Mouse (Mus musculus) embryonic stem cell, embryonic (primary cell): Measurements from ENCODE around the gene Anks1b.
"Not testable (repeated sequence)": the region's sequence is repeated elsewhere in the genome, so short reads cannot be mapped to it uniquely, and the experiment has no call there.

Source experiments
- CTCF ChIA-PET, 4 experiments: fragments of 300-600 bp in 2 of 4; fragments of 350-600 bp in 2 of 4; sonication (Branson Sonifier 250); formaldehyde crosslinking; loops; one replicate each; lab custom pipeline; 2022; ENCODE audit warnings: inconsistent platforms in 2 of 4; lab: Charles Lee
- POLR2A ChIA-PET, 4 experiments: fragments of 300-600 bp in 2 of 4; fragments of 350-600 bp in 2 of 4; sonication (Branson Sonifier 250); formaldehyde crosslinking; loops; one replicate each; lab custom pipeline; 2022; ENCODE audit warnings: antibody characterized with exemption in 4 of 4, inconsistent platforms in 1 of 4; lab: Charles Lee

Gene Anks1b

DNA sequence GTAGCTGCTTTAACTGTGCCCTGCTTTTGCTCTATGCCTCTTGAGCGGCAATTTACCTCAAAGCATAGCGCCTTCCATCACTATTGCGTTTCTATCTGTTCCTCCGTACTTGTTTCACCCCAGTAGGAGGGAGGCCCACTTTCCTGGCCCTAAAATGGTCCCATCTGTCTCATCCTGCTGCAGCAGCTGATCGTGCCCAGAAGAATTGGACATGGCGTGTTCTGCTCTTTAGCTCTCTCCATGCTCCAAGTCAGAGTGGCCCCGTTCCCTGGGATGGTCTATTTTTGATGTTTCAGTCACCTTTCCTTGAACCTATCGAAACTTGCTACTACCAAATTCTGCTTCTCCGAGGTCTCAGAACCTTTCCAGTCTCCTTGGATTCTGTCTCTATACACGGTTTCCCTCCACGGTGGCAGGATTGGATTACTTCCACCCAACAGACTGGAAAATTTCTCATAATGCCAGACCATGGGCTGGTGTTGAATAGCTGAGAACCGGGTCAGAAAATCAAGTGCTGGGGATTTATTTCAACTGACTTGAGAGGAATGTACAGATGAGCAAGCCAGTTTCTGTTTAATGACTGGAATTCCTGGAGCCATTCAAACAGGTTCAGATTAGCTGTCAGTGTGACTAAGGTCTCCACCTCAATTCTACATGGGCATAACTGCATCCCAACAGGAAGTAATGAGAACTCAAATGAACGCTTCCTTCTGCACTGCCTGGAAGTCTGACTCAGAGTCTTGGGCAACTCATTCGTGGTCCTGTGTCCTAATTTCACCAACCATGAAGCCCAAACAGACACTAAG lies 726.6 kb downstream of the Anks1b start:
- POLR2A ChIA-PET: no interaction called here
- CTCF ChIA-PET: no interaction called here

DNA sequence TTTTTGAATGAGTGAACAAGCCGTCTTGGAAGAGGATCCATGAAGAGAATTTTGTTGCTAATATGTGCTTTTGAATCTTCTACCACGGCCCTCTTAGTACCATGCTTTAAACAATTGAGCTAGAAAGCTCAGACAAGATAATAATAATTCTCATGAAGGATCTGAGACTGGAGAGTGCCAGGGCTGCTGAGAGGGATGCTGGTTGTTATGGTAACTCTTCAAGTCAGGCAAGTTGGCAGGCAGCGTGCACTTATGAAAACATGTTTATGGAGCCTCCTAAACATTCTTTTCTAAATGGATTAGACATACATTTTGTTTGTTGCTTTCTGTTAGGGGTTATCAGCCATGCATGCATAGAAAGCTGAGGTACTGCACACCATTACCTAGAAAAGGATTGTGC lies 734.3 kb downstream of the Anks1b start:
- CTCF ChIA-PET: no interaction called here
- POLR2A ChIA-PET: no interaction called here

DNA sequence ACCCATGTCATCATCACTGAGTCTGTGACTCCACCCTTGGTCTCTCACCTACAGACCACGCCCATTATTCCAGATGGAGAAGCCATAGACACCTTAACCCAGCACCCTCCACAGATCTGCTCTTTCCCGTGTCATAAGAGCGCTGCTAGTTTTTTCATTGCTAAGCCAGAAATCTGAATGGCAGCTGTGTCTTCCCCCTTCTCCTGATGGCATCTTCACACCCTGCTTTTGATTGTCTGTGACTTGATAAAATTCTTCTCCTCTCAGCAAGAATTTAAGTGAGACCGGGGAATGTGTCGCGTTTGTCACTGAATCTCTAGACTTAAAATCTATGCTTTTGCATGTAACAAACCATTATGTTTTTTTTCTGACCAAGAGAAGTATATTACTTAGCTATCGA lies 736.1 kb downstream of the Anks1b start:
- ChIA-PET POLR2A (no interaction called here), CTCF (no interaction called here)

DNA sequence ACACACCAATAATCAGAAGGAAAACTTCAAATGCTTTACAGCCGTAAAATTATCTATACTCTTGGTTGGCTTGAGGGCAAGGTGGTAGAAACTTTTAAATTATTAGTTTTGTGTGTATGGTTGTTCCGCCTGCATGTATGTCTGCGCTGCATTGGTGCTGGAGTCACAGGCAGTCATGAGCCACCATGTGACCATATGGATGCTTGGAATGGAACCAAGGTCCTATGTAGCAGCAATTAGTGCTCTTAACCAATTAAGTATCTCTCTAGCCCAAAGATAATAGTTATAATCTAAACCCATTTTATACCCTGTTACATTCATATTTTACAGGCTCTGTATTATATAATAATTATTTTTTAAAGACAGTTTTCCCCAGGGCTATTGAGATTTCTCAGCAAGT lies 739.7 kb downstream of the Anks1b start:
- ChIA-PET CTCF (no interaction called here), POLR2A (no interaction called here)

DNA sequence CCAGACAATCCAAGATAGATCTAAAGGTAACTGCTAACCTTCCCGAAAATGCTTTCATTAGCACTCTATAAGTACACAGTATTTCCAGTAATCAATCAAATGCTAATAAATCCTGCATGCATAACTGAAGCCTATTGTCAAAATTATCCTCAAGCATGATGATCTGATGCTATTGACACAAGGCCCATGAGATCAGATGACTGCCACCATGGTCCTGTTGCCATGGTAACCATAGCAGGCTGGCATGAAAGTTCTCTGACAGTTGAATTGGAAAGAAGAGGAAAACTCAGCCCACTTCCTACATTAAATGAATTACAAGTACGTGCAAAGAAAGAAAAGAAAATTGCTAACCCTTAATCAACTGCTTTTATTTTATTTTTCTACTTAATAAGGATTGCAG lies 741.9 kb downstream of the Anks1b start:
- ChIA-PET POLR2A (no interaction called here), CTCF (no interaction called here)

DNA sequence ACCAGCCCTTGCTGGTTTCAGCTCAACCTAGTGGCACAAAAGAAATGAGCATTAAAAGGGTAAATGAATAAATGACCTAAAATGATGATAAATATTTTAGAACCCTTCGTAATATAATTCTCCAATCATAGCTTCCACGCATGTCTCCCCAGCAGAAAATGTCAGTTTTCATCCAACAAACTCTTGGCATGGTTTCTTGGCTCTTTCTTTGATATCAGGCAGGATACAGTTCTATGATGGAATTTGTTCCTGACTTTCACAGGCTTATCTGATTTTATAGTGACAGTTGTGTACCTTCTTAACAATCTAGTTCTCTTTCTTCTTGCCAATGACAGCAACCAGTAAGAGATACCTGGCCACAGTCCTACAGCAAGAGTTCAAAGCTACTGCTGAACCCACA lies 743.3 kb downstream of the Anks1b start:
- CTCF ChIA-PET: no interaction called here
- POLR2A ChIA-PET: interaction anchor here in 1 of 4 experiments (0.6 kb wide), 1 partner anchor 203 kb away, joined by 4 read pairs; no protein-coding TSS in a partner anchor

DNA sequence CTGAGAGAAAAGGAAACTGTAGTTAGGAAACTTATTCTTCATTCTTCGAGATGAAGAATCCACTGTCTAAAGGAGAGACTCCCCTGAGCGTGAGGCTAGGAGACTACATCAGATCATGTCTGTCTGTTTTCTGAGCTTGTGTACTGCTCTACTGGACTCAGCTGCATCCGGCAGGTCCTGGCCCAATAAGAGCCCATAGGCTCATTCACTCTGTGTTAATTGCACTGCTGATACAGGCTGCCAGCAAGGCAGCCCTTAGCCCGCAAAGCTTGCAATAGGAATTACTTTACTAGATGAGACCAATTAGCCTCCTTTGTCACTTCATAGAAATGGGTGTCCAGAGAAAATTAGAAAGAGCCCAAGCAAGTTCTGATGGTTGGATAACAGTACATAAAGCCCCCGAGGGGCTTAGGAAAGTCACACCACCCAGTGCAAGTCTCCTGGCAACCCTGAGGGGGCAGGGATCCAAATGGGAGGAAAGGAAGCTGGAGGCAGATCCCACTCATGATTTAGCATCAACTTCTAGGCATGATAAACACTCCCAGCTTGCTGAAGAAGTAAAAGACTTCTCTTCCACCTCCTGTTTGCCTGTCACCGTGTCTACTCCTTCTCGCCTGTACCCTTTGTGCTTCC lies 744.5 kb downstream of the Anks1b start:
- POLR2A ChIA-PET: no interaction called here
- CTCF ChIA-PET: no interaction called here

DNA sequence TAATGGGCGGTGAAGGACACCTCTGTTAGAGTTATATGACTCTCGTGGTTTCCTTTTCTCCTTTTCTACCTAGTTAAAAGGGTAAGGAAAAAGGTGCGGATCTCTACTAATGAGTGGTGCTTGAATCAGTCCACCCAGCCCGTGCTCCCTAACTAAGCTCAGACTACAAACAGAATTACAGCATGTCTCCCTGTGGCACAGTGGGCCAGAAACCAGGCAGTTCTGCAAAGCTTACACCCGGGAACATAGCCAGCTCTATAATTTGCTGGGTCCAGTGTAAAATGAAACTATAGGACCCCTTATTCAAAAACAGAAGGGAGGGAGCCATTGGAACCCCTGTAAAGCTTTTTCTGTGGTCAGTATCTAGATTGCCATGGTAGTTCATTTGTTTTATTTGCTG lies 754.2 kb downstream of the Anks1b start:
- POLR2A ChIA-PET: no interaction called here
- CTCF ChIA-PET: no interaction called here

DNA sequence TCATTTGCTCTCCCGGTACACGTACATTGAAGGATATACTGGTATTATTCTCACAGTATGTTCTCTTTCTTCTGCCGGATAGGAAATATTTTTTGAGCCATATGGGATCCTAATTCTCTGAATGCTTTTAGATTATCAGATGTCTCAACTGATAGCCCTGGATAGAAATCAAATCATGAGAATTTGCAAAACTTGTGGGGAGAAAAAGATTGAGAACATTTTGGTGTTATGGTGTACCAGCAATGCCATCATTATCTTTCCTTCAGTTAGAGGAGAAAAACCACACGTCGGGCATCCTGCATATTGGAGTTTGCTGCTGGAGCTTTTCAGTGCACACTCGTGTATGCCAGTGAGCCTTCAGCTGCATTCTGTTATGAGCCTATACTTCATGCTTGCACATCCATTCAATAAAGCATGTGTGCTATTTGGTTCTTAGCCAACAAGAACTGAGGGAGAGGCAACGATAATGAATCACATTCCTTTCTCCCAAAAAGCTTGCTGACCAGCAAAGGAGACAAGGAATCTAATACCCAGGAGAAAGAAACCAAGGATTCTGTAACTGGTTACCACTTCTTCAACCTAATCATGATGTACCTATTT lies 756.9 kb downstream of the Anks1b start:
- POLR2A ChIA-PET: interaction anchor here in 1 of 4 experiments (0.5 kb wide), 1 partner anchor 10 kb away, joined by 3 read pairs; no protein-coding TSS in a partner anchor
- CTCF ChIA-PET: no interaction called here

DNA sequence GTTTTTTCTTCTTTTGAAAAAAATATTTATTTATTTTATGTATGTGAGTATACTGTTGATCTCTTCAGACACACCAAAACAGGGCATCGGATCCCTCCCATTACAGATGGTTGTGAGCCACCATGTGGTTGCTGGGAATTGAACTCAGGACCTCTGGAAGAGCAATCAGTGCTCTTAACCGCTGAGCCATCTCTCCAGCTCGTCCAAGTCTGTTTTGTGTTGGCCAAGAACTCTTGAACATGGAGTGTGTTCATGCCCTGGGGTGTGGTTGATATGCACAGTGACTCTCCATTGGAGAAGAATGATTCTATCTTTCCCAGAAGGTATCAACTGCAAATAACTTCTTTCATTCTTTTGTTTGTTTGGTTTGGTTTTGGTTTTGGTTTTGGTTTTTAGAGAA lies 757.5 kb downstream of the Anks1b start:
- POLR2A ChIA-PET, CTCF ChIA-PET: not testable (repeated sequence)

DNA sequence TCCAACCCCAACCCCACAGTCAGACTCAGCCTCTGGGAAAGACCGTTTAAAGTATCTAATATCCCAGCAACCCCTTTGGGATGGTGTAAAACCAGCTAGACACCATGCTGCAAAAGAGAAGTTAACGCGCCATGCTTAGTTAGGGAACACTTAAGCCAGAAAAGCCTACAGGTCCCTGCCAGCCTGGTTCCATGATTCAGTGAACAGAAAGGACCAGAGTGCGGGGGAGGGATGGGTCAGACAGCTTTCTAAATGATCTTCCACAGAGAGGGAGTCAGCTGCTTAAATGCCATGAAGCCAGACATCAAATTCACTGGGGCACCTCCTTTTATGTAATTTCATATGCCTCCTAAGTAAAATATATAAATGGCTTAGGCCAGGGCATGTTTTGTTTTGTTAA lies 764.0 kb downstream of the Anks1b start:
- ChIA-PET POLR2A (no interaction called here), CTCF (no interaction called here)

DNA sequence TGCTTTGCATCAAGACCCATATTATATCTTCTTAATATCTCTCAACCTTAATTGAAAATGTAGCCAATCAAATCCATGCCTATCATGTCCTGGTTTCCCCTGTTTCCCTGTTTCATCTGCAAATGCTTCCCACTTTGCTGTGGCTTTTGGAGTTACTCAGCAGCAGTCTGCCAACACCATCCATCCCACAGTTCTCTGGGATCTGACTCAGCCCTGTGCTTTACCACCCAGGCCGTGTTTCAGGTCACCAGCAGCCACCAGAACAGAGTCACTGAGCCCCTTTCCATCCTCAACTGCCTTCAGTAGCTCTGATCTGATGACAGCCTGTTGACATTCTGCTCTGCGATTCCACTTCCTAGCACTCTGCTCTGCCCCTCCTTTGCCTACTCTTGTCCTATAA lies 776.4 kb downstream of the Anks1b start:
- ChIA-PET POLR2A (no interaction called here), CTCF (no interaction called here)

DNA sequence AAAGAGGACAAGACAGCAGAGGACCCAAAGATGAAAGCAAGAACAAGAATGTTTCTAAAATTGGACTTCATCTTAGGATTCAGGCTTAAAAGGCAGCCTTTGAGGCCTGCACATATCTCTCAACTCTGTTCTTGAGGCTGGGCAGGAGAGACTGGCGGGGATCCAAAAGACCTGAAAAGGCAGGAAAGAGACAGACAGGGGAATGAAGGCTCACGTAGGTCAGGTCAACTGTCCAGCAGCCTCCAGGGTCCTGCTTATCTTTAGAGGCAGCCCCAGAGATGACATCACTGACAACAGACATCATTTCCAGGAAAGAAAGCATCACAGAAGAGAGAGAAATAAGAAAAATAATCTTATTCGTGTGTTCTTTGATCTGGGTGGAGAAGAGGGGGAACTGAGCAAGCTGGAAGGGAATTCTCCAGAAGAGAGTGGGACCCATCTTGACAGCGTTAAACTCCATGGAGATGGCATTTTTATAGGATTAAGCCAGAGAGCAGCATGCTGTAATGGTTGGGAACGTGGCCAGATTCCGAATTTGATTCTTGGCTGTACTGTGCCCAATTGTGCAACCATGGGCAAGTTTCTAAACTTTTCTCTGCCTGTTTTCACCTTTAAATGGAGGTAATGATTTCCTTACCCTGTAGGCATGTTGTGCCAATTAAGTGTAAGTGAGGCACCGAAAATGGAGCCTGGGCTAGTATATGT lies 784.3 kb downstream of the Anks1b start:
- ChIA-PET CTCF (no interaction called here), POLR2A (no interaction called here)

DNA sequence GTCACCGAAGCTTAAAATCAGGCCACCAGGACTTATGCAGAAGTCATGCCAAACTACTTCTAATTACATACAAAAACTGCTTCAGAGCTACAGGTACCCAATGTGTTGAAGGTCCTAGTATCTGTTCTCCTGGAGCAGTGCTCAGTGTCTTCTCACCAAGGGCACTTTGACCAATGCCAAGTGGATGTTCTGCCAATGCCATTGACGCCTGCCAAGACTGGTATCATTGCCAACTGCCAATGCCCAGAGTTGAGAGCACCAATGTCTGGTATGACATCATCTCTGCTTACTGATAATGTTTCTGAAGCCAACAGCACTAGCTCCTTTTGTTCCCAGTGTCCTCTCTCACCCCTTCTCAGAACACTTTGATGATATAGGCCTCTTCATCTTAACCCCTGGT lies 793.4 kb downstream of the Anks1b start:
- POLR2A ChIA-PET: no interaction called here
- CTCF ChIA-PET: no interaction called here

DNA sequence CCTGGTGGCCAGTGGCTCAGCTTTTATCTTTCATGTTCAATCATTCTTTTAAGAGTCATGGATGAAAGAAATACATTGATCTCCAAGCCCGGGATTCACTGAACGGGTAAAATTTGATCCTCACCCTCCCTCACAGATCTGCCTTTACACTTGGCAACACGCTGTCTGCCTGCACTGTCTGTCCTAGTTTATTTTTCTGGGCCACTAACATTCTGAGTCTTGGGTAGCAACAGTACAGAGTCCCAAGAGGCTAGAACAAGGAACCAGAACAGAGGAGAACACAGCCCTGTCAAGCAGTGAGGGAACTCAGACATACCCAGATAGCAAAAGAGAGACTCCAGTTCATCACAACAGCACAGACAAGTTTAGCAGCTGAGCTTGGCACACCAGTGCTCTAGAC lies 797.0 kb downstream of the Anks1b start:
- CTCF ChIA-PET: interaction anchor here in 1 of 4 experiments (0.6 kb wide), 1 partner anchor 810 kb away, joined by 12 read pairs; no protein-coding TSS in a partner anchor
- POLR2A ChIA-PET: no interaction called here

DNA sequence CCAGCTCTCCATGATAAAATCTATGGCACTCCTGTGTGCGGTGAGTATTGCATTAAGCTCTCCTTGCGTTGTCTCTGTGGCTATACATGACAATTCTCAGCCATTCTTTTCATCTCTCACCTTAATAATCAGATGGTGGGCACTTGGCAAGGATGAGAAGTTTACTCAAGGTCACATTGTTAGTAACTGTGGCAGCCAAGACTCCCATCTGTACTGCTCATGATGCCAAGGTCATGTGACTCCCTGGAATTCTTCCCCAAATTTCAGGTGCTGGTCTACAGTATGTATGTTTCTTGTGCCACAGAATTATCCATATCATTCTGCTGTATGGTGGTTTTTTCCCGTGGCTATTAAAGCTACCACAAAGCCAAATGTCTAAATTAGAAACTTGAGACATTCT lies 798.8 kb downstream of the Anks1b start:
- ChIA-PET CTCF (interaction anchor here in 1 of 4 experiments (0.6 to 1.1 kb wide), 2 partner anchors 18 to 470 kb away, joined by 3 read pairs; no protein-coding TSS in a partner anchor), POLR2A (no interaction called here)

DNA sequence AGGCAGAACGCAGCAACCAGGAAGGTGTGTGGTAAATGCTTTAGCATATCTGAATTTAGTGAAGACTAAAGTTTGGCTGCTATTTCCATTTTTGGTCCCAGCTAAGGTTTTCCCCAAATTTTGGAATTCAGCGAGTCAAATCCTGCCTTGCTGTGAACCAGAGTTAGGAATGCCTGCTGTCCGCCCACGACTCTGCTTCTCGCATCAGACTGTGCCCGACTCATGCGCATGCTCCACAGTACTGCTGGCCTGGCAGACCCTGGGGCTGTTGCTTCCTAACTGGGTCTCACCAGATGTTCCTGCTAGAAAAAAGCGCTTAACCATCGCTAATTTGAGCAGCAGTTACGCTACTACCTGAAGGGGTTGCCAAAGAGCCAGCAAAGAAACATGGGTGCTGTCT lies 801.1 kb downstream of the Anks1b start:
- ChIA-PET POLR2A (no interaction called here), CTCF (no interaction called here)

DNA sequence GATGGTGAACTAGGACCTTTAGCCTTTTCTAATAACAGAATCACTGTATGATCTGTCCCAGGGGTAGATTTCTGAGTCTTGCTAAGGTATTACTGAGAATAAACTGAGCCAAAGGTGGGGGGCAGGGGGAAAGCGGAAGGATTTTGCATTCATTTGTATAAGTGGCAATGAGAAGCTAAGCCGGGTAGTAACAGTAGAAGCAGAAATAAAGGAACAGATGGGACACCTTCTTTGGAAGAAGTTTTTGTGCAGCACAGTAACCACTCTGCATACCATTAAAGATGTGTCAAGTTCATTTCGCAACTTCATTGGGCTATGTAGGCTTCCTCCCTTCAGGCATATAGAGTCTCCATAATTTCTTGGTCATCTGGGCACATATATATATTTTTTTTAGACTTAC lies 804.1 kb downstream of the Anks1b start:
- CTCF ChIA-PET: interaction anchor here in 2 of 4 experiments (0.5 to 1.0 kb wide), 2 partner anchors 11 kb away, joined by 3 to 4 read pairs; no protein-coding TSS in a partner anchor

DNA sequence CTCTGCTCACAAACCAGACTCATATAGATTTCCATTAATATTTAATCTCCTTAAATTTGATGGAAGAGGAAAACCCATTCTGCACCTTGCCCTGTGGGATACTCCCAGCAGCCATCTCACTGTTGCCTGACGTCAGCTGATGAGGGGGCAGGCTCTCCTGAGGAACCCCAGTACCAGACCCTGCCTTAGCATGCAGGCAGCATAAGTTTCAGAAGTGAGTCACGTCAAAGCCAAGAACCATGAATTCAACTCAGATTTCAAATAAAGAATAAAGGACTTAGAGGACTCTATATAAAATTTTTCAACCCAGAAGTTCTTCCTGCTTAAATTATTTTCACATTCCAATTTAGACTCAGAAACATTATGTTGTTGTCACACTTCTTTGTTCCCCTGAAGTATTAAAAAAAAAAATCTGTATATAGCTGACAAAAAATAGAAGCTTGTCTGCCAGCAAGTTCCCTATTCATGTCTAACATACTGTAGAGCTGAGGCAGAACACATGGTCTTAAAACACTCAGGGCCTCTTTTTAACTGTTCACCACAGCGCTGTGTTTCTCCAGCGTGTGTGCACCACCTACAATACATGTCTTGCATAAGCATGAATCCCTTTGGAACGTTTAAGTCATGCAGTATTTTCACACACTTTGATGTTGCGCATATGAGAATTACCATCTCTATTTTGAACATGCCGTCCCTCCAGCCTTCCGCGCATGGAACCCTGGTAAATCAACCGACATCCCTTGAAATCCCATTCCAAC lies 806.6 kb downstream of the Anks1b start:
- CTCF ChIA-PET: no interaction called here
- POLR2A ChIA-PET: no interaction called here

More for the DNA sequence above, 804.1 kb downstream of the Anks1b start:
- POLR2A ChIA-PET: no interaction called here
